Mouse (Mus musculus): Measurements from ENCODE around the gene Mms19. TPM values are rescaled to one million over a fixed set of nuclear protein-coding genes. Genes with fewer than 3 reads are reported as not detected.

The Mms19 gene
- total and polyA plus RNA-seq, 2 experiments: 14.9 to 39.5 TPM

DNA sequence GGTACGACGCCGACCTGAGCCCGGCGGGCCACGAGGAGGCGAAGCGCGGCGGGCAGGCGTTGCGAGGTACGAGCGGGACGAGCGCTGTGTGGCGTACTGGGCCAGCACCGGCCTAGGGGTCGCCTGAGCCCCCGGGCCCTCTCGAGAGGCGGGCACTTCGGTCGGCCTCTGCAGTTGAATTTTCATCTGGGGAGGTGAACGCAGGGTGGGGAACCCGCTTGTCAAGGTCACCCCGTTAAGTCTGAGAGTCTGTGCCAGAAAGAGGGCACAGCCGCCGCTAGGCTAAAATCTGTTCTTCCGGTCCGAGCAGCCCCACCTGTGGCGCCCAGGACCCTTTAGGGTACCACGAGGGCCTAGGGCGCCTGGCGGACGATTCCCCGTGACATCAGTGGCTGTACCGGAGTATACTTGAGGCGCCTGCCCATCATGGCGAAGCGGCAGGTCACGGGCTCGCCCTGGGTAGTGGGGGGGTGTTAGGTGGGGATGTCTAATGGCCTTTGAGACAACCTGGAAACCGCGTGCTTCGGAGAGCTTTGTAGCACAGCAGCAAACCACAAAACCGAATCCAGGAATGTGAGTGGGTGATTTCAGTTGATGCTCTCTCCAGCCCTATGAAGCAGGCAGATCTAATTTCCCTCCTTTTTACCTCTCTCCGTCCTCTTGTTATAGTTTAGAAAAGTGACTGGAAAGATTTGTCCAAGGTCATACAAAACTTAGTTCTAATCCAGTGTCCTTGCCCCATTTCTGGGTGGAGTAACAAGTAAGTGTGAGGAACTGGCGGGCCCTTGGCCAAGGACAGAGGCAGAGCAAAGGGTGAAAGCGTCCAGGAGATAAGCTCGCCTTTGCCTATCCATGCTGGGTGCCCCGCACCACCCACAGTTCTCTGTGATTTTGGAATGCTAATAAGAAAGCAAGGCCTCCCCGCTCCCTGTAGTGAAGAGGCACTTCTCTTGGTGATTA lies 68.6 kb downstream of the Mms19 start:
- Histone ChIP-seq H3K27ac (replicated peaks; ENCODE audit: insufficient read depth, low read depth, low read length) (peak overlapping the region; percentile 78), H3K4me1 (ENCODE audit: control insufficient read depth, insufficient read depth, low read length) (peaks cover 11% of the 10 kb centered on the region), H3K9ac (ENCODE audit: low read depth, low read length) (peak overlapping the region; percentile 90), H3K36me3 (ENCODE audit: control insufficient read depth, insufficient read depth, low read length) (peaks cover 19% of the 10 kb centered on the region), H3K79me2 (ENCODE audit: control insufficient read depth, insufficient read depth, low read length) (peaks cover 18% of the 10 kb centered on the region), H3K27me3 (ENCODE audit: control insufficient read depth, insufficient read depth, low read length) (no peaks in the 10 kb centered on the region), H3K4me3 (ENCODE audit: insufficient read depth, low read depth, low read length) (peak overlapping the region; percentile 97)
- peak; percentile 64 for DNase-seq (ENCODE audit: extremely low read depth, low read depth, low spot score)
- under 1% methylated on average over 53 of the region's 53 CpGs for WGBS
- no peak; the same call in 1 of the 2 replicates for TF ChIP-seq POLR2A (IDR thresholded peaks at IDR 0.05; ENCODE audit: extremely low read depth, insufficient read depth, low read length)
- no peak for TF ChIP-seq CTCF (IDR thresholded peaks at IDR 0.05; ENCODE audit: low read depth, low read length)

DNA sequence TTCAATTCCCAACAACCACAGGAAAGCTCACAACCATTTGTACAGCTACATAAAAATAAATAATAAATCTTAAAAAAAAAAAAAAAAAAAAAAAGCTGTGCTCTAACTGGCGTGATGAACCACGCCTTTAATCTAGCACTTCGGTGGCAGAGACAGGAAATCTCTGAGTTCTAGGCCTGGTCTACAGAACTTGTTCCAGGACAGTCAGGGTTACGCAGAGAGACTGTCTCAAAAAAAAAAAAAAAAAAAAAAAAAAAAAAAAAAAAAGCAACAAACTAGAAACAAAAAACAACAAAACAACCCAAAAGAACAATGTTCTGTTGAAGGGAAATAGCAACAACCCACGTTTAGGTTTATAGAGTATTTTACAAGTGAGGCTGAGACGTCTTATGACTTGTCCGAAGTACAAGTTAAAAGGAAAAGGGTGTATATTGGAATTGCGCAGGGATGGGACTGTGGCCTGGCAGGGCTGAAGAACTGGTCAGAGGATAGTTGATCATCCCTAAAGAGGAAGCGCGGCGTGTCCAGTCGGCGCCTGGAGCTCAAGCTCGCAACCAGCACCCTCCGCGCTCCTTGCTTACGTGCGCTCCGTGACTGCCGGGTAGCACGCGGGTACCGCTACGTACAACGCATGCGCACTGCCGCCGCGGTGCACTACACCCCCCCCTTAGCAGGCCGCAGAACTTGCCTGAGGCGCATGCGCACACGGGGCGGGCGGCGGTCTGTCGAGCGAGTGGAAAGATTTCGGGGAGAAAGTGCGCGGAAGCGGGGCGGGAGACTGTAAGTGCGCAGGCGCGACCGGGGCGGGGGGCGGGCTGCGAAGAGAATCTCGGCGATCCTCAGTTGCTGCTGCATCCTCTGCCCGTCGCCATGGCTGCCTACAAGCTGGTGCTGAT lies 69.5 kb downstream of the Mms19 start, which contains the start of gene Pgam1:
Pgam1 (plus strand) TSS at position 746 of the 896 bp plus-strand sequence.
- peaks cover 18% of the 10 kb centered on the region for H3K79me2 ChIP-seq (ENCODE audit: control insufficient read depth, insufficient read depth, low read length)
- peak within 1 kb of the TSS; percentile 90 for H3K9ac ChIP-seq (ENCODE audit: low read depth, low read length)
- DNase-seq (ENCODE audit: extremely low read depth, low read depth, low spot score): peak; percentile 89
- 3% methylated on average over 54 of the region's 54 CpGs for WGBS
- H3K36me3 ChIP-seq (ENCODE audit: control insufficient read depth, insufficient read depth, low read length): peaks cover 10% of the 10 kb centered on the region
- peak; percentile 37; the same call in 1 of the 2 replicates for TF ChIP-seq POLR2A (IDR thresholded peaks at IDR 0.05; ENCODE audit: extremely low read depth, insufficient read depth, low read length)
- TF ChIP-seq CTCF (IDR thresholded peaks at IDR 0.05; ENCODE audit: low read depth, low read length): no peak
- H3K4me3 ChIP-seq (ENCODE audit: insufficient read depth, low read depth, low read length): peak within 1 kb of the TSS; percentile 97
- H3K27me3 ChIP-seq (ENCODE audit: control insufficient read depth, insufficient read depth, low read length): no peaks in the 10 kb centered on the region
- peak within 1 kb of the TSS; percentile 78 for H3K27ac ChIP-seq (replicated peaks; ENCODE audit: insufficient read depth, low read depth, low read length)
- H3K4me1 ChIP-seq (ENCODE audit: control insufficient read depth, insufficient read depth, low read length): peaks cover 11% of the 10 kb centered on the region

DNA sequence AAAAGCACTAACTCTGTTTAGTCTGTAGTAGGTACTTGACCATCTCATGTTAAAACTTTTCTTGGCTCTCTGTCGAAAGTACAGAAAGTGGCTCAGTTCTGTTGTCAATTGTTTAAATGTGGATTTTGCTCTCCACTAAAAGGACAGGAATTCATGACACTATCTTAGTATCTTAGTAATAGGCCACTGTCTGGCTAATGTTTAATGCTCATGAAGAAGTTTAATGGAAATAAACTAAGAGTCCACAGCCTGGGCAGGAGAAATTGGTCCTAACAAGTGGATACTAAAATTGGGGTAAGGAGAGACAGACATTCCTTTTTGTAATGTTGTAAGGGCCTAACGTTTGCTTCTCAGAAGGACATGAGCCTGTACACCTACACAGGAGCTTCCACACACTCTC lies 70.6 kb downstream of the Mms19 start:
- no peak overlapping the region for H3K27ac ChIP-seq (replicated peaks; ENCODE audit: insufficient read depth, low read depth, low read length)
- H3K27me3 ChIP-seq (ENCODE audit: control insufficient read depth, insufficient read depth, low read length): no peaks in the 10 kb centered on the region
- H3K36me3 ChIP-seq (ENCODE audit: control insufficient read depth, insufficient read depth, low read length): peaks cover 3% of the 10 kb centered on the region
- H3K4me1 ChIP-seq (ENCODE audit: control insufficient read depth, insufficient read depth, low read length): peaks cover 11% of the 10 kb centered on the region
- 84% methylated on average over 2 of the region's 2 CpGs for WGBS
- H3K9ac ChIP-seq (ENCODE audit: low read depth, low read length): no peak overlapping the region
- no peak overlapping the region for H3K4me3 ChIP-seq (ENCODE audit: insufficient read depth, low read depth, low read length)
- peaks cover 18% of the 10 kb centered on the region for H3K79me2 ChIP-seq (ENCODE audit: control insufficient read depth, insufficient read depth, low read length)
- no peak for DNase-seq (ENCODE audit: extremely low read depth, low read depth, low spot score)
- TF ChIP-seq CTCF (IDR thresholded peaks at IDR 0.05; ENCODE audit: low read depth, low read length) (no peak), POLR2A (IDR thresholded peaks at IDR 0.05; ENCODE audit: extremely low read depth, insufficient read depth, low read length) (no peak)

DNA sequence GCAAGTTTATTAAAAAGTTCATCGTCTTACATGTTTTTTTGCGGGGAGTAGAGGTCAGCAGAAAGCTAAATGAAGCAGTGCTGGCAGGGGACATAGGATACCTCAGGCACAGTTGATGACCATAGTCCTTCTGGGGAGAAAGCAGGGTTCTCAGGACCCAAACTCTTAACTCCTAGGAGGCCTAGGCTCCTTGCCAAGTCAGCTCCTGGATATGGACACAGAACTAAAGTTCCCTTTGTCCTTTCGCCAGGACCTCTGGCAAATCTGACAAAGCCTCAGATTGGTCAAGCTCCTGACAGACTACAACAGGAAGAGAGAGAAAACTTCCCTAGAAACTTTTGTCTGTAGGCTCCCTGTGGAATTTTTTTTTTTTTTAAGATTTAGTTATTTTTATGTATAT lies 72.2 kb downstream of the Mms19 start:
- peaks cover 16% of the 10 kb centered on the region for H3K79me2 ChIP-seq (ENCODE audit: control insufficient read depth, insufficient read depth, low read length)
- H3K27ac ChIP-seq (replicated peaks; ENCODE audit: insufficient read depth, low read depth, low read length): no peak overlapping the region
- TF ChIP-seq POLR2A (IDR thresholded peaks at IDR 0.05; ENCODE audit: extremely low read depth, insufficient read depth, low read length) (no peak), CTCF (IDR thresholded peaks at IDR 0.05; ENCODE audit: low read depth, low read length) (no peak)
- 68% methylated on average over 3 of the region's 3 CpGs for WGBS
- no peak overlapping the region for H3K9ac ChIP-seq (ENCODE audit: low read depth, low read length)
- H3K27me3 ChIP-seq (ENCODE audit: control insufficient read depth, insufficient read depth, low read length): no peaks in the 10 kb centered on the region
- peak; percentile 36 for DNase-seq (ENCODE audit: extremely low read depth, low read depth, low spot score)
- no peaks in the 10 kb centered on the region for H3K36me3 ChIP-seq (ENCODE audit: control insufficient read depth, insufficient read depth, low read length)
- H3K4me3 ChIP-seq (ENCODE audit: insufficient read depth, low read depth, low read length): no peak overlapping the region
- H3K4me1 ChIP-seq (ENCODE audit: control insufficient read depth, insufficient read depth, low read length): peaks cover 8% of the 10 kb centered on the region

DNA sequence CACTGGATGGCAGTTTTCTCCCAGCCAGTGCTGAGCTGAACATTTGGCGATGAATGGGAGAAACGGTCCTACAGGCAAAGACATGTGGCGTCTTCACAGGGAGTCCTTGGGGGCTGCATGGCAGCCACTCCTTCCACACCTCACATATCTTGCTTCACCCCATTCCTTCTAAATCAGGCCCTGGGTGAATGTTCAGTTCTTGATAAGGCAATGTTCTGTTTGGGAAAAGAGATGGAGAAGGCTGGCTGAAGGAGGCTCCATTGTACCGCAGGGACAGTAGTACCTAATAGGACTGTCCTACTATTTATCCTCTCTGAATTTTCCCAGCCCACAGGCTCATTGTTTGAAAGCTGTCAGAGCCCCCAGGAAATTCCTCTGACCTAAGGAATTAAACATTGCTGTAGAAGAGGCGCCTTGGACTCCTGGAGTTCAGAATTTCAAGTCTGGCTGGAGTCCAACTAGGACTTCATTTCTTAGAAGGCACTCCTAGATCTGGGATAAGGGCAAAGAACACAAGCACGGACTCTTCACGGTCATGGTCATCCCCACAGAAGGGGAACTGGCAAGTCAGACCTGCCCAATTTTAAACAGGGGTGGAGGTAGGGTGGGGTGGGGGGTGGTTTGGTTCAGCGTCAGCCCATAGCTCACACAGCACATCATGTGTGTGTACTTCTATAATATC lies 73.7 kb downstream of the Mms19 start:
- DNase-seq (ENCODE audit: extremely low read depth, low read depth, low spot score): no peak
- no peak for TF ChIP-seq POLR2A (IDR thresholded peaks at IDR 0.05; ENCODE audit: extremely low read depth, insufficient read depth, low read length)
- TF ChIP-seq CTCF (IDR thresholded peaks at IDR 0.05; ENCODE audit: low read depth, low read length): no peak
- Histone ChIP-seq H3K27me3 (ENCODE audit: control insufficient read depth, insufficient read depth, low read length) (no peaks in the 10 kb centered on the region), H3K36me3 (ENCODE audit: control insufficient read depth, insufficient read depth, low read length) (no peaks in the 10 kb centered on the region), H3K4me3 (ENCODE audit: insufficient read depth, low read depth, low read length) (no peak overlapping the region), H3K4me1 (ENCODE audit: control insufficient read depth, insufficient read depth, low read length) (no peaks in the 10 kb centered on the region; the same call in 1 of the 2 replicates), H3K9ac (ENCODE audit: low read depth, low read length) (no peak overlapping the region), H3K79me2 (ENCODE audit: control insufficient read depth, insufficient read depth, low read length) (peaks cover 3% of the 10 kb centered on the region; the same call in 1 of the 2 replicates), H3K27ac (replicated peaks; ENCODE audit: insufficient read depth, low read depth, low read length) (no peak overlapping the region)
- 74% methylated on average over 8 of the region's 8 CpGs for WGBS
